Mouse (Mus musculus) myocyte (in vitro differentiated cells): Measurements from ENCODE around the gene Snrk. TPM values are rescaled to one million over a fixed set of nuclear protein-coding genes. Genes with fewer than 3 reads are reported as not detected.

Source experiments
- H3K27me3 ChIP-seq: one replicate; pipeline ENCODE4 v1.6.1; 2011; ENCODE audit not compliant: control insufficient read depth, insufficient read depth, insufficient read length
- H3K36me3 ChIP-seq: one replicate; pipeline ENCODE4 v1.6.1; 2011; ENCODE audit not compliant: control insufficient read depth, insufficient read depth
- H3K4me2 ChIP-seq: one replicate; pipeline ENCODE4 v1.6.1; 2011; ENCODE audit warnings: low read depth, control low read depth
- H3K4me3 ChIP-seq: one replicate; pipeline ENCODE4 v1.5.1; 2011; ENCODE audit warnings: mild to moderate bottlenecking, control low read depth, moderate library complexity
- H3K79me2 ChIP-seq: one replicate; pipeline ENCODE4 v1.6.1; 2011; ENCODE audit not compliant: control insufficient read depth, insufficient read depth
- H3ac ChIP-seq: one replicate; pipeline ENCODE4 v1.6.1; 2011; ENCODE audit not compliant: control insufficient read depth, insufficient read length
- CEBPB ChIP-seq: IDR thresholded peaks from 2 replicates; pipeline ENCODE4 v1.6.1; 2011; ENCODE audit warnings: mild to moderate bottlenecking, moderate library complexity; ENCODE audit not compliant: poor library complexity, insufficient read depth, severe bottlenecking
- E2F4 ChIP-seq: IDR thresholded peaks from one replicate; pipeline ENCODE4 v1.6.1; 2011; ENCODE audit warnings: mild to moderate bottlenecking, control low read depth, moderate library complexity; ENCODE audit not compliant: insufficient read depth
- MAX ChIP-seq: IDR thresholded peaks from one replicate; pipeline ENCODE4 v1.6.1; 2011; ENCODE audit warnings: low read depth, mild to moderate bottlenecking, control low read depth
- MYOD1 ChIP-seq, 3 experiments: IDR thresholded peaks; one replicate each; pipeline ENCODE4 v1.6.1; 2011; ENCODE audit warnings: control low read depth in 2 of 3, low read depth in 2 of 3, mild to moderate bottlenecking in 2 of 3, moderate library complexity in 1 of 3; ENCODE audit not compliant: insufficient read length in 2 of 3, control insufficient read depth in 1 of 3
- MYOG ChIP-seq, 3 experiments: IDR thresholded peaks; one replicate each; pipeline ENCODE4 v1.6.1; 2011; ENCODE audit warnings: control low read depth in 2 of 3, low read depth in 2 of 3, mild to moderate bottlenecking in 2 of 3; ENCODE audit not compliant: insufficient read length in 2 of 3, control insufficient read depth in 1 of 3, insufficient read depth in 1 of 3
- POLR2A ChIP-seq: IDR thresholded peaks from one replicate; pipeline ENCODE4 v1.6.1; 2011; ENCODE audit warnings: low read depth, mild to moderate bottlenecking, control low read depth, moderate library complexity; ENCODE audit not compliant: insufficient read length
- POLR2AphosphoS2 ChIP-seq: IDR thresholded peaks from one replicate; pipeline ENCODE4 v1.6.1; 2011; ENCODE audit warnings: low read depth, control low read depth; ENCODE audit not compliant: insufficient read length
- REST ChIP-seq: IDR thresholded peaks from one replicate; pipeline ENCODE4 v1.6.1; 2011; ENCODE audit warnings: mild to moderate bottlenecking, control low read depth, moderate library complexity; ENCODE audit not compliant: insufficient read depth, insufficient read length
- SRF ChIP-seq: IDR thresholded peaks from one replicate; pipeline ENCODE4 v1.6.1; 2011; ENCODE audit warnings: low read depth; ENCODE audit not compliant: control insufficient read depth, insufficient read length
- TCF12 ChIP-seq: IDR thresholded peaks from one replicate; pipeline ENCODE4 v1.6.1; 2011; ENCODE audit warnings: mild to moderate bottlenecking, control low read depth; ENCODE audit not compliant: poor library complexity, insufficient read depth, severe bottlenecking
- TCF3 ChIP-seq: IDR thresholded peaks from one replicate; pipeline ENCODE4 v1.6.1; 2011; ENCODE audit warnings: low read depth, control low read depth; ENCODE audit not compliant: insufficient read length
- USF1 ChIP-seq: IDR thresholded peaks from one replicate; pipeline ENCODE4 v1.6.1; 2011; ENCODE audit warnings: low read depth, mild to moderate bottlenecking, control low read depth, moderate library complexity
- polyA plus RNA-seq: library from polyadenylated mRNA; unstranded; fragments of >200 nt; fragmentation: generic; extraction: Trizol; gene quantifications from one replicate; pipeline ENCODE4 v1.2.1, GENCODE M21; 2012; ENCODE audit warnings: missing spikeins

The Snrk gene
- polyA plus RNA-seq, 1 experiment = 9.9 TPM

DNA sequence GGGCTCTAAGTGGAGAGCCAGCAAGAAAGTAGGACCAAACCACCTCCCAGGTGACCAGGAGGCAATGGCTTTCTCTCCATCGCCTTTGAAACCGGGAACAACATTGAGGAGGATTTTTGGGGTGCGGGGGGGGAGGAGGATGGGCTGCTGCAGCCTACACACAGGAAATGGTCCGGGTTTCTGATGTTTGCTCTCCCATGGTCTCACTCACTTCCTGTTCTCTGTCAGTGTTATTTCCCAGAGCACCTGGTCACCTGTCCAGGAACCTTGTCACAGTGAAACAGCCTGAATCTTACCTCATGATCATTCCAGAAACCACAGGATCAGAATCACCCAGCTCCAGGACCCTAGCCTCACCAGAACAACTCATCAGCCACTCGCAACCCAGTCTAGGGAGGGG, 76.8 kb downstream of the Snrk start:
- no peaks in the 10 kb centered on the region for H3K27me3 ChIP-seq
- H3K4me2 ChIP-seq = no peak overlapping the region
- no peak overlapping the region for H3ac ChIP-seq
- no peaks in the 10 kb centered on the region for H3K79me2 ChIP-seq
- H3K36me3 ChIP-seq = no peaks in the 10 kb centered on the region
- H3K4me3 ChIP-seq = no peak overlapping the region
- TF ChIP-seq MYOG (IDR thresholded peaks at IDR 0.05; ENCODE audit: control insufficient read depth in 1 of 3, insufficient read depth in 1 of 3, insufficient read length in 2 of 3, low read depth in 2 of 3) (no peak), POLR2A (no peak), E2F4 (no peak), MYOD1 (IDR thresholded peaks at IDR 0.05; ENCODE audit: control insufficient read depth in 1 of 3, insufficient read length in 2 of 3, low read depth in 2 of 3) (no peak), MAX (no peak), CEBPB (no peak), TCF3 (no peak), TCF12 (no peak), SRF (no peak), USF1 (no peak), REST (no peak), POLR2AphosphoS2 (no peak)

- TF ChIP-seq POLR2AphosphoS2 (no peak), MAX (no peak)
- Histone ChIP-seq H3K4me3 (no peak overlapping the region), H3ac (no peak overlapping the region), H3K36me3 (no peaks in the 10 kb centered on the region), H3K27me3 (no peaks in the 10 kb centered on the region), H3K4me2 (no peak overlapping the region), H3K79me2 (no peaks in the 10 kb centered on the region)
Observed at GRCm38 (mm10) chr9:122195042-122195682, 78.1 kb downstream of the Snrk start.

DNA sequence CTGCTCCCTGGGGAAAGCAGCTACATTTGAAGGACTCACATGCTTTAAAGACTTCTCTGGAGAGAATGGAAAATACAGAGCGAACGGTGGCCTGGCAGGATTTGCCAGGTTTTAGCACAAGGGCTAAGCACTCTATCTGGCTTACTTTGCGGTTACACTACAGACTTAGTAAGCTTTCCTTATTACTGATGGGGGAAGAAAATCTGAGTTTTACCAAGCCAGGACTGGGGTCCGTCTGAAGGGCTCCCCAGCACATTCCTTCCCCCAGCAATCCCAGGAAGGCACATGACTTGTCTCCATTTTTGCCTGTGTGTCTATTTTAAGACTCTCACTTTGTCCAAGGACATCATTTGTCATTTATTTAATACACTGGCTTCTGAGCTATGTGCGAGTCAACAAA, 80.0 kb downstream of the Snrk start:
- TF ChIP-seq REST = no peak
- no peak for TF ChIP-seq USF1
- Histone ChIP-seq H3K79me2 (no peaks in the 10 kb centered on the region), H3ac (no peak overlapping the region), H3K27me3 (no peaks in the 10 kb centered on the region), H3K4me3 (no peak overlapping the region), H3K36me3 (peaks cover 4% of the 10 kb centered on the region), H3K4me2 (no peak overlapping the region)

GRCm38 (mm10) chr9:122198621-122199020, 81.6 kb downstream of the Snrk start:
- Histone ChIP-seq H3K27me3 (no peaks in the 10 kb centered on the region), H3K4me3 (no peak overlapping the region), H3K36me3 (peaks cover 4% of the 10 kb centered on the region), H3ac (no peak overlapping the region), H3K79me2 (no peaks in the 10 kb centered on the region), H3K4me2 (no peak overlapping the region)
- no peak for TF ChIP-seq MAX
- TF ChIP-seq POLR2A = no peak
- no peak for TF ChIP-seq POLR2AphosphoS2
- TF ChIP-seq MYOD1 (IDR thresholded peaks at IDR 0.05; ENCODE audit: control insufficient read depth in 1 of 3, insufficient read length in 2 of 3, low read depth in 2 of 3) = no peak
- TF ChIP-seq USF1 = no peak
- TF ChIP-seq TCF3 = no peak
- no peak for TF ChIP-seq MYOG (IDR thresholded peaks at IDR 0.05; ENCODE audit: control insufficient read depth in 1 of 3, insufficient read depth in 1 of 3, insufficient read length in 2 of 3, low read depth in 2 of 3)
- no peak for TF ChIP-seq REST

- H3K4me3 ChIP-seq = no peak overlapping the region
Observed at GRCm38 (mm10) chr9:122199253-122199652, 82.2 kb downstream of the Snrk start.

More at GRCm38 (mm10) chr9:122199253-122199652, 82.2 kb downstream of the Snrk start:
- H3K79me2 ChIP-seq = no peaks in the 10 kb centered on the region
- no peaks in the 10 kb centered on the region for H3K27me3 ChIP-seq
- TF ChIP-seq POLR2A = no peak
- no peak for TF ChIP-seq TCF3
- no peak for TF ChIP-seq MYOG (IDR thresholded peaks at IDR 0.05; ENCODE audit: control insufficient read depth in 1 of 3, insufficient read depth in 1 of 3, insufficient read length in 2 of 3, low read depth in 2 of 3)
- TF ChIP-seq MYOD1 (IDR thresholded peaks at IDR 0.05; ENCODE audit: control insufficient read depth in 1 of 3, insufficient read length in 2 of 3, low read depth in 2 of 3) = no peak
- TF ChIP-seq MAX = no peak
- no peak for TF ChIP-seq POLR2AphosphoS2
- no peak for TF ChIP-seq TCF12
- TF ChIP-seq SRF = no peak
- no peak for TF ChIP-seq REST
- no peak for TF ChIP-seq USF1
- TF ChIP-seq CEBPB = no peak
- no peak for TF ChIP-seq E2F4
- H3K4me2 ChIP-seq = no peak overlapping the region
- no peak overlapping the region for H3ac ChIP-seq
- H3K36me3 ChIP-seq = peaks cover 4% of the 10 kb centered on the region
